In genomic region chr6:35288114-35288761, GRCm38 (mm10) we compare ENCODE assay signal across 8 mouse cellular contexts. TPM values are rescaled to one million over a fixed set of nuclear protein-coding genes. Genes with fewer than 3 reads are reported as not detected.
A peak's percentile ranks its signal among the peaks of the same experiment; 100 is the strongest.
DNase-seq lines count a peak whose midpoint lies in the region; ATAC-seq and TF ChIP-seq lines count a peak whose summit lies in the region.

No protein-coding gene starts in this region.

- H3K4me1 ChIP-seq in lung, embryonic 14.5 days (ENCODE audit: insufficient read depth) = peaks cover 3% of the 10 kb centered on the region; the same call in 1 of the 2 replicates
- H3K4me1 ChIP-seq in lung, adult 2 months (ENCODE audit: control insufficient read depth, insufficient read depth, low read length) = no peaks in the 10 kb centered on the region
- H3K4me1 ChIP-seq in embryonic facial prominence, embryonic 10.5 days = peaks cover 14% of the 10 kb centered on the region
- peaks cover 17% of the 10 kb centered on the region in 2 experiments for H3K4me1 ChIP-seq in heart, embryonic 14.5 days (ENCODE audit: control insufficient read depth in 2 of 2, insufficient read depth in 2 of 2, low read length in 2 of 2)
- peaks cover 9% of the 10 kb centered on the region; the same call in 1 of the 2 replicates for H3K4me1 ChIP-seq in kidney, postnatal 0 days (replicated peaks; ENCODE audit: insufficient read depth, low read length)
- peaks cover 6% of the 10 kb centered on the region; the same call in 1 of the 2 replicates for H3K4me1 ChIP-seq in liver, postnatal 0 days (ENCODE audit: insufficient read depth)

- no peaks in the 10 kb centered on the region for H3K27me3 ChIP-seq in lung, embryonic 14.5 days (ENCODE audit: insufficient read depth, low read length)
- no peaks in the 10 kb centered on the region for H3K27me3 ChIP-seq in embryonic facial prominence, embryonic 10.5 days (replicated peaks; ENCODE audit: low read depth, poor library complexity, severe bottlenecking)
- no peaks in the 10 kb centered on the region for H3K27me3 ChIP-seq in heart, embryonic 14.5 days (ENCODE audit: control insufficient read depth, insufficient read depth, low read length)
- H3K27me3 ChIP-seq in kidney, postnatal 0 days (ENCODE audit: insufficient read depth, low read length) = no peaks in the 10 kb centered on the region
- no peaks in the 10 kb centered on the region for H3K27me3 ChIP-seq in liver, postnatal 0 days (ENCODE audit: insufficient read depth, low read length)

- no peak for TF ChIP-seq CTCF in lung, embryonic 14.5 days (IDR thresholded peaks at IDR 0.05; ENCODE audit: low read depth)
- TF ChIP-seq CTCF in lung, adult 2 months (IDR thresholded peaks at IDR 0.05; ENCODE audit: insufficient read depth, low read length) = no peak
- no peak for TF ChIP-seq CTCF in kidney, postnatal 0 days (IDR thresholded peaks at IDR 0.05; ENCODE audit: low read depth)
- no peak for TF ChIP-seq CTCF in liver, postnatal 0 days (IDR thresholded peaks at IDR 0.05; ENCODE audit: low read depth)

- no peak for TF ChIP-seq EP300 in liver, postnatal 0 days (IDR thresholded peaks at IDR 0.05; ENCODE audit: low read depth)

- H3K4me3 ChIP-seq in lung, embryonic 14.5 days (ENCODE audit: low read depth, low read length) = no peak overlapping the region
- H3K4me3 ChIP-seq in lung, adult 2 months (replicated peaks; ENCODE audit: extremely low read depth, low read depth, low read length) = no peak overlapping the region
- H3K4me3 ChIP-seq in embryonic facial prominence, embryonic 10.5 days = no peak overlapping the region
- no peak overlapping the region for H3K4me3 ChIP-seq in heart, embryonic 14.5 days (ENCODE audit: control insufficient read depth in 1 of 2, insufficient read depth in 1 of 2, low read depth in 1 of 2, low read length in 2 of 2)
- no peak overlapping the region for H3K4me3 ChIP-seq in kidney, postnatal 0 days (replicated peaks; ENCODE audit: low read depth, low read length)
- H3K4me3 ChIP-seq in liver, postnatal 0 days (ENCODE audit: low read depth, low read length) = no peak overlapping the region

- no peaks in the 10 kb centered on the region for H3K9me3 ChIP-seq in lung, embryonic 14.5 days (ENCODE audit: low read depth, low read length)
- no peaks in the 10 kb centered on the region for H3K9me3 ChIP-seq in embryonic facial prominence, embryonic 10.5 days
- H3K9me3 ChIP-seq in heart, embryonic 14.5 days (ENCODE audit: control insufficient read depth, low read length) = no peaks in the 10 kb centered on the region
- H3K9me3 ChIP-seq in kidney, postnatal 0 days (replicated peaks; ENCODE audit: low read length) = no peaks in the 10 kb centered on the region
- H3K9me3 ChIP-seq in liver, postnatal 0 days (ENCODE audit: low read length) = no peaks in the 10 kb centered on the region

- no peaks in the 10 kb centered on the region for H3K36me3 ChIP-seq in lung, embryonic 14.5 days (ENCODE audit: insufficient read depth)
- H3K36me3 ChIP-seq in embryonic facial prominence, embryonic 10.5 days (replicated peaks) = no peaks in the 10 kb centered on the region
- no peaks in the 10 kb centered on the region for H3K36me3 ChIP-seq in heart, embryonic 14.5 days (ENCODE audit: control insufficient read depth, insufficient read depth, low read length)
- no peaks in the 10 kb centered on the region for H3K36me3 ChIP-seq in kidney, postnatal 0 days (ENCODE audit: insufficient read depth, low read length)
- H3K36me3 ChIP-seq in liver, postnatal 0 days (replicated peaks; ENCODE audit: insufficient read depth, low read length) = no peaks in the 10 kb centered on the region

- peak; percentile 39 for DNase-seq in lung, embryonic 14.5 days
- DNase-seq in lung, adult 2 months = no peak
- no peak for DNase-seq in embryonic facial prominence, embryonic 10.5 days (ENCODE audit: low spot score)
- peak; percentile 34 for DNase-seq in kidney, postnatal 0 days (ENCODE audit: low spot score)
- no peak for DNase-seq in liver, postnatal 0 days
- DNase-seq in skeletal muscle tissue, adult 2 months (ENCODE audit: low read depth, low spot score) = peak; percentile 20
- no peak for DNase-seq in thymus, adult 18-20 months

- 53% methylated on average over 11 of the region's 11 CpGs for WGBS in lung, embryonic 14.5 days
- WGBS in lung, adult 2 months = 43% methylated on average over 11 of the region's 11 CpGs
- WGBS in embryonic facial prominence, embryonic 10.5 days = 76% methylated on average over 11 of the region's 11 CpGs
- WGBS in heart, embryonic 14.5 days = 28% methylated on average over 11 of the region's 11 CpGs
- 42% methylated on average over 11 of the region's 11 CpGs for WGBS in kidney, postnatal 0 days
- WGBS in liver, postnatal 0 days (ENCODE audit: insufficient replicate concordance) = 66% methylated on average over 11 of the region's 11 CpGs

- H3K27ac ChIP-seq in lung, embryonic 14.5 days (ENCODE audit: low read depth) = no peak overlapping the region
- peak overlapping the region; percentile 57 for H3K27ac ChIP-seq in embryonic facial prominence, embryonic 10.5 days (replicated peaks)
- peak overlapping the region; percentile 74 to 80 for H3K27ac ChIP-seq in heart, embryonic 14.5 days (replicated peaks in 1 of 2; ENCODE audit: control insufficient read depth in 1 of 2, insufficient read depth in 1 of 2, low read depth in 2 of 2, low read length in 2 of 2)
- H3K27ac ChIP-seq in kidney, postnatal 0 days = peak overlapping the region; percentile 25; the same call in 1 of the 2 replicates
- no peak overlapping the region for H3K27ac ChIP-seq in liver, postnatal 0 days (ENCODE audit: low read depth)

- ATAC-seq in lung, embryonic 14.5 days (ENCODE audit: insufficient read depth) = peak; percentile 41; the same call in 1 of the 2 replicates
- peak; percentile 42; the same call in 1 of the 2 replicates for ATAC-seq in heart, embryonic 14.5 days (ENCODE audit: insufficient number of reproducible peaks, insufficient read depth, low FRiP score, low read depth)
- ATAC-seq in kidney, postnatal 0 days (replicated peaks; ENCODE audit: low FRiP score, low read depth) = peak; percentile 82
- 0 out of 2 replicates have a peak, but pooled peaks have one; percentile 25 for ATAC-seq in liver, postnatal 0 days

- H3K4me2 ChIP-seq in lung, embryonic 14.5 days = no peak overlapping the region
- peak overlapping the region; percentile 45 for H3K4me2 ChIP-seq in heart, embryonic 14.5 days (ENCODE audit: low read length)
- peak overlapping the region; percentile 4; the same call in 1 of the 2 replicates for H3K4me2 ChIP-seq in kidney, postnatal 0 days (ENCODE audit: low read length)
- no peak overlapping the region for H3K4me2 ChIP-seq in liver, postnatal 0 days (ENCODE audit: low read depth, low read length)

- H3K9ac ChIP-seq in lung, embryonic 14.5 days = no peak overlapping the region
- peak overlapping the region; percentile 32; the same call in 1 of the 2 replicates for H3K9ac ChIP-seq in heart, embryonic 14.5 days (ENCODE audit: low read length)
- no peak overlapping the region for H3K9ac ChIP-seq in kidney, postnatal 0 days (ENCODE audit: low read depth, low read length)
- no peak overlapping the region for H3K9ac ChIP-seq in liver, postnatal 0 days (replicated peaks)

- TF ChIP-seq POLR2A in lung, adult 2 months (IDR thresholded peaks at IDR 0.05; ENCODE audit: borderline replicate concordance, extremely low read depth, low read depth, low read length) = no peak

RNA-seq across cellular contexts. Expression of gene Slc13a4, which starts 19.7 kb away (rescaled TPM):
- 0.12 and 0.24 TPM in 2 replicates for polyA plus RNA-seq in lung, embryonic 14.5 days (2014; fragmentation: Nextera tagmentation; extraction: Ambion mirVana)
- 4.0 and 5.7 TPM in 2 replicates for polyA plus RNA-seq in lung, adult 2 months (2012; rRNA removed)
- polyA plus RNA-seq in embryonic facial prominence, embryonic 10.5 days (2016; fragmentation: Nextera tagmentation; extraction: Ambion mirVana) = 0.50 and 0.57 TPM in 2 replicates
- 1.1 and 1.3 TPM in 2 replicates for polyA plus RNA-seq in heart, embryonic 14.5 days (2014; fragmentation: Nextera tagmentation; extraction: Ambion mirVana)
- 0.19 and 0.30 TPM in 2 replicates for polyA plus RNA-seq in kidney, postnatal 0 days (2015; fragmentation: Nextera tagmentation; extraction: Ambion mirVana)
- polyA plus RNA-seq in liver, postnatal 0 days (2015; fragmentation: Nextera tagmentation; extraction: Ambion mirVana) = 0.02 TPM in 1 of 2 replicates, not detected in the other

RNA-seq across cellular contexts. Expression of gene Fam180a, which starts 37.7 kb away (rescaled TPM):
- 0.74 and 1.1 TPM in 2 replicates for polyA plus RNA-seq in lung, embryonic 14.5 days (2014; fragmentation: Nextera tagmentation; extraction: Ambion mirVana)
- polyA plus RNA-seq in lung, adult 2 months (2012; rRNA removed) = 0.59 and 1.5 TPM in 2 replicates
- not detected in 2 replicates for polyA plus RNA-seq in embryonic facial prominence, embryonic 10.5 days (2016; fragmentation: Nextera tagmentation; extraction: Ambion mirVana)
- polyA plus RNA-seq in heart, embryonic 14.5 days (2014; fragmentation: Nextera tagmentation; extraction: Ambion mirVana) = 0.32 and 0.93 TPM in 2 replicates
- 0.11 and 0.18 TPM in 2 replicates for polyA plus RNA-seq in kidney, postnatal 0 days (2015; fragmentation: Nextera tagmentation; extraction: Ambion mirVana)
- polyA plus RNA-seq in liver, postnatal 0 days (2015; fragmentation: Nextera tagmentation; extraction: Ambion mirVana) = 0.26 and 1.1 TPM in 2 replicates

Comparison
In these comparisons a context has a peak if more than half of its experiments do, and no peak if none do; other contexts are left out.
1. DNase-seq: peak in lung, embryonic 14.5 days (single experiment), kidney, postnatal 0 days (single experiment) and skeletal muscle tissue, adult 2 months (single experiment); none in lung, adult 2 months (single experiment), embryonic facial prominence, embryonic 10.5 days (single experiment), liver, postnatal 0 days (single experiment) and thymus, adult 18-20 months (0 of 2).
2. ATAC-seq: peak in every context shown above with its lines; median percentile 82 in kidney, postnatal 0 days; 42 in heart, embryonic 14.5 days; 41 in lung, embryonic 14.5 days; 25 in liver, postnatal 0 days.
3. H3K27ac ChIP-seq: peak in embryonic facial prominence, embryonic 10.5 days (single experiment), heart, embryonic 14.5 days (2 of 2) and kidney, postnatal 0 days (single experiment); none in lung, embryonic 14.5 days (single experiment) and liver, postnatal 0 days (single experiment).
4. H3K4me2 ChIP-seq: peak in heart, embryonic 14.5 days (single experiment) and kidney, postnatal 0 days (single experiment); none in lung, embryonic 14.5 days (single experiment) and liver, postnatal 0 days (single experiment).